Mouse (Mus musculus) adrenal gland, postnatal 36 days (tissue): ENCODE data around the gene Dscaml1. TPM values are rescaled to one million over a fixed set of nuclear protein-coding genes. Genes with fewer than 3 reads are reported as not detected.

Experiments used
- DNase-seq, 2 experiments: peaks; one replicate each; pipeline ENCODE4 v3.0.0; 2021; ENCODE audit warnings: mixed read lengths in 1 of 2
- long read RNA-seq, 2 experiments: library from polyadenylated mRNA; stranded (forward); transcript quantifications; one replicate each; pipeline ENCODE4 v2.0.0; 2021; ENCODE audit warnings: borderline sequencing depth in 2 of 2
- total RNA-seq, 2 experiments: library from RNA; stranded (reverse); gene quantifications; 2 replicates each; pipeline ENCODE4 v1.2.3; 2021

The Dscaml1 gene
- total RNA-seq: 1 to 10 TPM in 1 of 2 experiments, under 1 TPM in 1; 0.50 to 1.4 TPM
- long read RNA-seq, experiment 1: 0 reads
- long read RNA-seq, experiment 2: 0 reads

DNA sequence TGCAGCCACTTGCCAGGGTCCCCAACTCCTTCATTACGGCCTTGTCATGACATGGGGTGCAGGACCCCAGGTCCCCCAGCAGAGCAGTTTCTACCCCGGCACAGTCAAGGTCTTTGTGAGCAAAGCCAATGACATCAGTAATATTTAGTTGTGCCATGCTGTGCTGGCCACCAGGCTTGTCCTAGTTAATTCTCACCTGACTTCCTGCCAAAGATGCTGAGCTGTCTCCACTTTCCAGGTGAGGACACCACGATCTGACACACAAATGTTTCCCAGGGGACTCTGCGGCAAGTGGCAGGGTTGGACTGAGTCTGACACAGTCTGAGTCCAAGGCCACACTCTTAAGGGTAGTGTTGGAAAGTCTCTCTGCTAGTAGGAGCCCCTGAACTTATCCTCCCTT, at the start of gene Dscaml1:
Dscaml1 (plus strand) TSS at position 173 of the 400 bp plus-strand sequence.
- no peak for DNase-seq

DNA sequence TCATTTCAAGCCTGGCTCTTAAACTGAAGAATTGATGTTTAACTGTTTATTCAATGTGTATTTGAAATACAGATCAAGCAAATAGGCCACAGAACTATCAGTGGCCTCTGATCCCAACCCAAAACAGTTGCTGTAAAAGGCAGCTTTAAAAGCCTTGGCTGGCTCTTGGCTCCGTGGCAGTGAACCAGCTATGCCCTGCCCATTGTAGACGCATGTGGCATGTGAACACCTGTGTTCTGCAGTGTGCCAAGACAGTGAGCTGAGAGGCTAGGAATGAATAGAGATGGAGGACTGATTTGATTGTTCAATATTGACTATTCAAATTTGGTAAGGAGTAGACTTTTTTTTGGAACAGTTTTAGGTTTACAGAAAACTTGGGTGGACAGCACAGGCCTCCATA, 49.5 kb upstream of the Dscaml1 start:
- DNase-seq: no peak

DNA sequence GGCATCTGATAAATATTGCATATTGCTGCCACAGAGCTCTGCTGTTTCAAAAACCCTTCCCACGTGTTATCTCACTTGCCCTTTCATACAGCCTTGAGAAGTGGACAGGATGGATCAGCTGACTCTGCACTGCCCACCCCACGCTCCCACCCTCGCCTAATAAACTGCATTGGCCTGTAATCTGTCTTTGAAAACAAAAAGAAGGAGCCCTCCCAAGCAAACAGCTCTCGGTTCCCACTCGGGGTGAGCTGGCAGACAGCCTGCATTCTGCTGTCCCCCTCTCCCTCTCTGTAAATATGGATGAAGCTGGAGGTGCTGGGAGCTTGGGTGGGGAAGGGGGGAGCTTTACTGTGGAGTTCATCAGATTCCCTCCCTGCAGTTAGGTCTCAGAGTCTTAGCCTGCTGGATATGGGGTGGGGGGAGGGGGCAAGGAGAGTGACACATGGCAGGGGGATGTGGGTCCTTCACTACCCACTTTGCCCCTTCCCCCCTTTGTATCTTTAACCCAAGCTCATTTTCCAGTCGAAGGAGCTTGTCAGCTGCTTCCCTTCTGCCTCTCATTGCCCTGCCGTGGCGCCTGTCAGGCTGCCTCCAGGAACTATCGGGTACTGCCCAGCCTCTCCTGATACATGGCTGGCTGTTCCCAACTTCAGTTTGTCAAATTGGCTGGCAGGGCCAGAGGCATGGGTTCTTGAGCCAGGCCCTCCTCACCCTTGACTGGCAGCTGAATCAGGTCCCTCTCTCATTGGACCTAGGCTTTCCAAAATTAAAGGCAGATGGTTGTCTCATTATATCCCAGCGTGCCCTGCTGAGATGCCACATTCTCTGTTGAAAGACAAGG, 45.8 kb upstream of the Dscaml1 start:
- peak; percentile 39 to 49 for DNase-seq

DNA sequence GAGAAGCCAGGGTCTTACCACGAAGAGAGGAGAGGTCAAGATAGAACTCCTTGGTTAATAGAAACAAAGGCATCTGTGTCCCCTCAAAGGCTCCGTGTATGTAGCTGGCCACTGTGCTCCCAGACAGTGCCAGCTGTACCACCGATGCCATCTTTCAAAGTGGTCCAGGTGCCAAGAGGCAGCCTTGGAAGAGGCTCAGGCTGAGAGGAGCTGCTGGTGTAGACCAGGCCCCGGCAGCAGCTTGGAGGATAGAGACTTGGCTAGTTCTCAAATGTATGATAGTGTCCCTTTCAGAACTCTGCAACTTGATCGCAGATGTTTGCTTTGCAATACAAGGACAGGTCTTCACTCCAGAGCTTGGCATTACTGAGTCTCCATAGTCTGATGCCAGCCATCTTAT, 44.1 kb upstream of the Dscaml1 start:
- no peak for DNase-seq

DNA sequence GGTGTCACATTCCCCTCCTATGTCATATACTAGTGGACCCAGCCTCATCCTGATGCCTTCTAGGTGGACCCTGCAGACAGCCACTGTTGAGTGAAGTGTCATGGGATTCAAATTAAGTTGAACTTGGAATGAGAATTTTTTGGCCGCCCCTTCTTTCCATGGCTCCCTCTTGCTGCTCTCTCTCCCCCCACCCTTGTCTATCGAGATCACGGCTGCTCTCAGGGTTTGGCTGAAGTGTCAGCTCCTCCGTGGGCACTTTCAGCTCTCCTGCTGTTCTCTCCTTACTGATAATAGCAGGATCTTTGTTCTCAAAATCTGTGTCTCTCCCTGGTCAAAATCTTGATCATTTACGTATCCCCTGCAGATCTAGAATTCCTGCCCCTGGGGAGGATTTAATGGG, 43.6 kb upstream of the Dscaml1 start:
- no peak for DNase-seq

DNA sequence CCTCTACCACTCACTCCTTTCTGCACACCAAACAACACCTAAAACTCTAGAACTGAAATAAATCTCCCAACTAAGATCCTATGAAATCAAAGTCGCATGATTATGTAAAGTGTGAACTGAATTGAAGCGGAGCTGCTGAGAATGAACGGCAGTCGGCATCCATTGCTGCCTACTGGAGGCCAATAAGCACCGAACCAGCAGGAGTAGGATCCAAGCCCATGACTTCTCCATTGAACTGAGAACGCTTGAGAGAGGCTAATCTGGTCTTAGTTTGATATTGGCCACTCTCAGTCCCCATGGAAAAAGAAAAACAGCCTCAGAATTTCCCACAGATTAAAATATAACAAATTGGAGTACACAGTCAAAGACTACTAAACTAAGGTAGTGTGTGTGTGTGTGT, 42.5 kb upstream of the Dscaml1 start:
- DNase-seq: no peak

DNA sequence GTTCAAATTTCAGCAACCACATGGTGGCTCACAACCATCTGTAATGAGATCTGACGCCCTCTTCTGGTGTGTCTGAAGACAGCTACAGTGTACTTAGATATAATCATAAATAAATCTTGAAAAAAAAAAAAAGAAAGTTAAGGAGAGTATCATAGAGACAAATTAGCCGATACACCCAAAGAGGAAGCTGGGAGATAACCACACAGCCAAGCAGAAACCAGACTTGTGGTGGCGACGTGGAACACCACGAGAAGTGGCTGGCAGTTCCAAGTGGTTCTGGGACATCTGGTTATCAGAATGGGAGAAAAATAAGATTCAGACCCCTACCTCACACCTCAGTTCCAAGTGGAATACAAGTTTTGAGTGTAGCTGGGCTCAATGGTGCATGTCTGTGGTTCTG, 39.7 kb upstream of the Dscaml1 start:
- no peak for DNase-seq

DNA sequence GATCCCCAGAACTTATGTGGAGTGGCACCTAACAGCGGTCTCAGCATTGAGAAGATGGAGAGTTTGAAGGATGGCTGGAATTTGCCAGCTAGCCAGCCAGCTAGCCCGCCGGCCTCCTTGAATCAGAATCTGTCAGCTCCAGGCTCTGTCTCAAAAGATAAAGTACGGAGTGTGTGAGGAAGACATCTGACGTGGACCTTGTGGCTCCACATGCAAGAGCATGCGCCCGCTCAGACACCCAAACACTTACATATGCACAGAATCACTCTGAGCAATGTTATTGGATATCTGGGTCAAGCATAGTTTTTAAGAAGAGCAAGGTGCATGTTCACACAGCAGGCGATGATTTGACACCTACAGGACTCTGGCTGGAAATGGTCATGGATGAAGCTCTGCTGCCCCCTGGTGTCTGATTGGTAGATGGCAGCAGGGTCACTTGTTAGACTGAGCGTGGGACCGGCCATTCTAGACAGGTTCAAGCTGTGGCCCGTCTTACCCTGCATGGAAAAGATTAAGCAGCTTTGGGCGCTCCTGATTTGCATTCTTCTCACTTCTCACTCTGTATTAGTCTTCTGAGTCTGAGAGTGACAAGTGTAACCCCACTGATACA, 37.9 kb upstream of the Dscaml1 start:
- DNase-seq: peak; percentile 86

DNA sequence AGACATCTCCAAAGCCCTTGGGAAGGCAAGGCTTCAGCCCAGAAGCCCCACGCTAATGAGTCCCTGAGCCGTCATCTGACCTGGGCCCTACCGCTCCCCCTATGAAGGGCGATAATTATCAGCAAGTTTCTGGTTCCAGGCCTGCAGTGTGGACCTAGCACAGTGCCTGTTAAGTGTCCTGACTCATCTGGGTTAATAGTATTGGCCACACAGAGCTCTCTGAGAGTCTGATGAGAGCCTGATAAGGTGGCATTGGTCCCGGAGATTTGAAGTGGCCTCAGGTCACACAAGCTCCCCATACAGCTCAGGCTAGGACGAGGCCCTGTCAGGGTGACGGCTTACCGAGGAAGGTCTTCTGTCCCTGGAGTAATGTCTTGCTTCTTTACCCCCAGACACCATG, 36.8 kb upstream of the Dscaml1 start:
- no peak for DNase-seq

DNA sequence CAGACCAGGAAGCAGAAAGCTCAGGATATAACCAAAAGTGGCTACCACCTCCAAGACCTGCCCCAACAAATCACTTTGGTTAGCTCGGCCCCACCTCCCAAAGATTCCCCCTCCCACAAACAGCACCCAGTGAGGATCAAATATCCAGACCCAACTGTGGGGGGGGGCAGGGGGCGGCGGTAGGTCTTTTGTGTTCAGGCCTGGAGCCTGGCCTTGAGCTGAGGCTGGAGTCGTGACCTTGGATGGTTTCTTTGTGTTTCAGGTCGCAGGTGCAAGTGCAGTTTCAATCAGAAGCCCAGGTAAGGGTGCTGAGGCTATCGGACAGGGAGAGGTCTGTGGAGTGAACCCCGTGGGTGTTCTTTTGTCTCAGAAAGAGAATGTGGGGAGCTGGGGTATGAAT, 35.1 kb upstream of the Dscaml1 start:
- DNase-seq: no peak

DNA sequence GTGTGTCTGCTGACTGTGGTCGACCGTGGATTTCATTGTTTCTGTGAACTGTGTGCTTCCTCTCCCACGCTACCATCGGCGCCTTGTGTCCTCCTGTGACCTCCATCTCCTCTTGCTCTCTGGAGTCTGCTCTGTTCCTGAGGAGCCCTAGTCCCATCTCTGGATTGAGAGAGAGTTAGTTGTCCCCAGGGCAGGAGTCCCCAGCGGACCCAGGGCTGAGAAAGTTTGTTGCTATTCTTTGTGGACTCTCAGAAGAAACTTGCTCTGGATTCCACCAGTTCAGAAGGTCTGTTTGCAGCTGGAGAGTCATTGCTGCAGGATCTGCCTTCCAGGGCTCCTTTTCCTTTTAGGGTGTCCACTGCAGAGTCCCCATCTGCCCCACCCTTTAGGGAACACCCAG, 31.2 kb upstream of the Dscaml1 start:
- no peak for DNase-seq

DNA sequence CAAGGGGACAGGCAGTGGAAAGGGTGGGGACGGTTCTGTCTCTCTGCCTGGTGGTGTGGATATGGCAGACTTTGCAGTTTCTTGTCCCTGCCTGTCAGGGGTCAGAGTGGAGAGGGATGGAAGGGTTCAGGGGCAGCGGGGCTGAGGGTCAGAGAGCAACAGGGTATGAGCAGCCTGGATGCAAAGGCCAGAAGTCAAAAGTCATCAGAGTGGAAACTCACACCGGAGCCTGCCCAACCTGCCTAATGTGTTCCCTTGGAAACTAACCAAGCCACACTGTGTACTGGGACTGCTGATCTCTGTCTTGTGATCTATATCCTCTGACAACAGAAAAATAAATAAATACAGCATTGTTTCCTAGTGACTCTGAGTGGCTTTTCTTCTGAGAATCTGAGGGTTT, 30.6 kb upstream of the Dscaml1 start:
- no peak for DNase-seq

DNA sequence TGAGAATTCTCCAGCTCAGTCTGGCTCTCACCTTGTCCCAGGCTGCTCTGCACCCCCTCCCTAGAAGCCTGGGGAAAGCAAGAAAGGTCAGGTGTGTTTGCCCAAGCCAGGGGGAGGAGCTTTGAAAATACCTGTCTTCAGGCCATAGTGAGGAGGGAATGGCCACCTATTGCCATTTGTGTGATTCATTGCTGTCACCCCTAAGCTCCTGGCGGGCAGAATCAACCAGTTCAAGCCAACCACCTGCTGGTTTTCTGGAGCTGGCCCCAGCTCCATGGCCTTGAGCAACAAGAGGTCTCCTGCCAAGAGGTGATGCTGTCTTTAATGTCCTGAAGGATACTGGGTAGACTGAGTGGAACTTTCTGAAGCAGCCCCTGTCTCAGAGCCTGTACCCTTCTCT, 28.1 kb upstream of the Dscaml1 start:
- DNase-seq: no peak

DNA sequence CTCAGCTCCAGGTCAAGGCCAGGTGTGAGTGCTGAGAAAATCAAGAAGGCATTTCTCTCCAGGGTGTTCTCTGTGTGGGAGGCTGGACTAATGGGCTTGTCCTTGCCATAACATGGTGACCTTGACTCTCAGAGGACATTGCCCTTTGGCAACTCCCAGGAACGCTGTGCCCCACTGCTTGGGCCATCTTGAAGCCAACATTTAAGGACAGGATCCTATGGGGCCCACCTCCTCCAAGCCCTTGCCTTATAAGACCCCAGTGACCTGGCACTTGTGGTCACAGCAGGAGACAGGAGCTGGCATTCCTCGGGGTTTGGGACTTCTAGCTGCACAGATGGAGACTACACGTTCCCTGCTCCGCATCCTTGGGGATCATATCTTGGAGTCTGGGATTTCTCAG, 27.0 kb upstream of the Dscaml1 start, which contains the start of gene Fxyd2:
Fxyd2 (plus strand) TSS at position 236 of the 400 bp plus-strand sequence.
- no peak for DNase-seq

DNA sequence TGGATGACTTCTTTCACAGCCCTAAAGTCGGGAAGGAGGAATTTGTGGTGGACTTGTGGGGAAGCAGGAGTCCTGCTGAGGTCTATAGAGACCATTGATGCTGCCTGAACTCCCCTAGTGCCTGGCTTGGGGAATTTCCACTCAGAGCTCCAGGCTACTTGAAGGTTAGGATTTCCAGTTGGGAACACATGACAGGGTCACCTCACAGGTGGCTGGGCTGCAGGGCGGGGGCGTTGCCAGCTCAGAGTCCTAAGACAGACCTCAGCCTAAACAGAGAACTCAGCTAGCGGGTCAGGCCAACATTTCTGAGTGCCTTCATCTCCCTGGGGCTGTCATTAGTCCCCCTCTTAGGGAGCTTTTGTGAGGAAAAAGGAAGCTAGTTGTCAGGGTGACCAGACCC, 24.6 kb upstream of the Dscaml1 start:
- DNase-seq: no peak

DNA sequence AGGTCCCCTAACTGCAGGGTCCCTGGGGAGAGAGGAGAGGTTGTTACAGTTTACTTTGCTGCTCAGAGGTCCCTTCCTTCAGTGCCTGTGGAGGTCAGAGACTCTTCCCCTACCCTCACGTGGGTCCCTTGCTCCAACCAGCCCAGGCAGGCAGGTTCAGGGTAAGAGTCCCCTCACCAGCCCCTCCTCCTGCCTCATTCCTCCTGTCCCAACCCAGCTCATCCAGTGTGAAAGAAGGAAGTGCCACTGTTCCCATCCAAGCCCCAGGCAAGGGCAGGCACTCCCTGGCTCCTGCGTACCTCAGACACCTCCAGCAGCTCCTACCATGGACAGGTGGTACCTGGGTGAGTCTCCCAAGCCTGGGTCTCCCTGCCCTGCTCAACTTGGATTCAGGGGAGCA, 23.5 kb upstream of the Dscaml1 start:
- DNase-seq: no peak

DNA sequence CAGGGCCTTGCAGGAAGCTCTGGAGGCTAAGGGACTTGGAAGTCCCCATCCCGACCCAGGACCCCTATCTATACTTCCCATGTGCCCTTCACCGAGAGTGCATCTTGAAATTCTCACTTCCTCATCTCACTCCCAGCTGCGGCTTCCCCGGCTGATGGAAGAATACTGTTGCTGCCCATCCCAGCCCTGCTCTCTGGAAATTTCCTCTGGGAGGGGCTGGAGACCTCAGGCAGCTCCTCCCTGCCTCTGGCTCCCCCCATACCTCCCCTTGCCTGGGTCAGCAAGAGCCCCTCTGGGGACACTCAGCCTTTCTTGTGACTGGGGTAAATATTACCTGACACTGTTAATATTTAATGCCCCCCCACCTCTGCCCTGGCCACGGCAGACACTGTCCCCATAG, 20.7 kb upstream of the Dscaml1 start:
- no peak for DNase-seq

DNA sequence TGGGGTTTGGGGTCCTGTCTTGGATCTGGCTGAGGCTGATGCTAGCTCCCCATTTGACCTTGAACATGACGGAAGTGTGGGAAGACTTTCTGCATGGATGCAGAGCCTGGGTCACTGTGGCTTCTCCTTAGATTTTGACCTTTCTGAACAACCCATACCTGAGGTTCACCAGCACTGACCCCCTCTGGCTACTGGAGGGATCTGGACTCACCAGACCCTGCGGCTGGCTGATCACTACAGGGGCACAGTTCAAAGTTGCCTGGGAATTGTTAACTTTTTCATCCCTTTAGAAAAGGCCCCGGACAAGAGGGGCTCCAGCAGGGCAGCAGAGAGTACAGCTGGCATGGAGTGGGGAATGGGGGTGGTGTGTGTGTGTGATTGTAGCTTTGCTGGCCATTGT, 19.6 kb upstream of the Dscaml1 start:
- DNase-seq: no peak

DNA sequence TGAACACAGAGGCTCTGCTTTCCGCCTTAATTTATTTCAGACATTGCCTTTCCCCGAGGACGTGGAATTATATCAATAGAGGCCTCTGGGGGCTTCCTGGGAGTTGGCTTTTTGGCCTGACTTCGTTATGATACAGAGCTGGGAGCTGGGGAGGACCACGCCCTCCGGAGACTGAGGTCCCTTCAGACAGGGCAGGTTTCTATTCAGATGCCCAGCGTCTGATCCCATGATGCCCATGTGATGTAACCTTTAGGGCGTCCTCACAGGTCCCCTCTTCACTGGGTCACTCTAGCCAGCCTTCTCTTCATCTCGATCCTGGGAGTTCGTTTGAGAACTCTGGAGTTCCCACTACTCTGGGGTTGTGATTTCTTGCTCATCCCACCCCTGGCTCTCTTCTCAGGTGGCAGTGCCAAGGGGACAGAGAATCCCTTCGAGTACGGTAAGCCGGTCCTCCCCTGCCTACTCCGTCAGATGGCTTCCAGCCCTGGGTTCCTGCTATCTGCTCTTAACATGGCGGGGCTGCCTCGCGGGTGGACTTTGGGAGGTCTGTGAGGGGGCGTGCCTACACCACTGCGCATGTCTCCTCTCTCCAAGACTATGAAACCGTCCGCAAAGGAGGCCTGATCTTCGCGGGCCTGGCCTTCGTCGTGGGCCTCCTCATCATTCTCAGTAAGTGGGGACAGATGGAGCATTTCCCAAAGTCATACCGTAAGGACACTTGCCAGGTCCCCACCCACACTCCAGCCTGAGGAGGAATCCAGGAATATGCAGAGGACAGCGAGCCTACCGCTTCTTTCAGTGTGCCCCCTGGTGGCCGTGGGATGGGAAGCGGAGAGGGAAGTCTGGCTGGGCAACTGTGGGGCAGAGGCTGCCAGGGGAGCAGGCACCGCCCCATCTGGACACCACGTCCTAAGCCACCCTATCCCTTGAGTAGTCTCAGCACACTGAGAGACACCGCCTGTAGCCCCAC, 18.4 kb upstream of the Dscaml1 start:
- DNase-seq: peak; percentile 85 to 91

DNA sequence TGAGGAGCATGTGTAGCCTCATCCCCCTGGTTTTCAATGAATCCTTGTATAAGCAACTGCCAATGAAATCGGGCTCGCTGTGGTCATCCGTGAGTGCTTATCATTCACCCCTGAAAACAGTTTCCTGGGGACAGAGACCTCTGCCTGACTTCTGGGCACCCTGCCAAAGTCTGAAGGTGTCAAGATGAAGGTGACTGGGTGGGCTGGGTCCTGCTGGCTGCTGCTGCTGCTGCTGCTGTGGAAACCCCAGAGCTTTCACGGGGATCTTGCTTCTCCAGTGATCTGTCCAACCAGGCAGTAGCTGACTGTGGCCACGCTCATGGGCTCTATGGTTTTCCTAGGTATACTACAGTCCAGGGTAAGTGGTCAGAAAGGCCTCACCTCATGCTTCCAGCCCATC, 16.2 kb upstream of the Dscaml1 start:
- DNase-seq: no peak

DNA sequence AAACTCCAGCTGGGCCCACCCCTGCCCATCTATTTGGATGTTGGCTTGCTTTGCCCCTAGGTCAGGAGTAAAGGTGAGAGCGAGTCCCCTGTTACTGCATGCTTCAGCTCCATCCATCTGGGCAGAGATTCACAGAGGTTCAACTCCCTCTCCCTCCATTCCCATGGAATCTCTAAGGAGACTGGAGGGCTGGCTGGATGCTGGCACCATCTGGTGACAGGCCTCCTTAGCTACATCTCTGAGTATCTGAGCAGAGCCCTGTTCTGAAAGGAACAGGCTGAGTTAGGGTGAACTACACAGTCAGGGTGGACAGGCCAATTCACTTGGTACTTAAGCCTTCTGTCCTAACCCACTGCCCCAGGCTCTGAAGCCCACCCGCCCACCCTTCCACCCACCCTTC, 15.8 kb upstream of the Dscaml1 start:
- DNase-seq: no peak

DNA sequence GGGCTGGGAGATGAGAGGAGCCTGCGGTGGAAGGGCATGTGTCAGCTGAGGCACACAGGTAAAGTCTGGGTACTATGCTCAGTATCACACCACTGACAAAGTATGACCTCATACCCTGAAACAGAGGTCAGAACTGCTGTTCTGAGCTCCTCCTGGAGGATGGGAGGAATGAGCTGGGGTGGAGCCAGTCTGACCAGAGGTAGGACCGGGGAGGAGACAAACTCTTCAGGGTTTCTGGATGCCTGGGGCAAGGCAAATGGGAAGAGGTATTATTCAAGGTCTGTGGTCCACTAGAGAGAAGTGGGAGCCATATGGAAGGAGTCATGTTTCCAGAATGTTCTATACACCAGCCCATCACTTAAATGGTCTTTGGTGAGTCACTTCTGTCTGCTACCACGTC, 15.3 kb upstream of the Dscaml1 start:
- DNase-seq: no peak

DNA sequence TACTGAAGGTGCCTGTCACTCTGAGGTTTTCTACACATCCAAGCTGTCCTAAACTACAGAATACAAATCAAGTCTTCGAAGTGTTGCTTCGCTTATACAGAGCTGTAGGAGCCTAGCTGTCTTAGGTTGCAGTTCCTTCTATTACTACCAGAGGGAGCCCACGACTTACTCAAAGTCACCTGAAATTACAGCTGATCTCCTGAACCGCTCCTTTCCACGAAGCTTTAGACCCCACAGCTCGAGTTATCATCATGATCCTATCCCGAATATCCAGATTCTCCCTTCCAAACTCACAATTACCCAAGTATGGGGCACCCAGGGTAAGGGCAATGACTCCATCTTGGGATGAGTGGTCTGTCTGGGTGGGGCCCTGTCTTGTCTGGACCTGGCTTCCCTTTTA, 14.6 kb upstream of the Dscaml1 start:
- peak in 1 of 2 experiments; percentile 34 for DNase-seq
